Mouse (Mus musculus): ENCODE data around the gene Mxd4.

DNA sequence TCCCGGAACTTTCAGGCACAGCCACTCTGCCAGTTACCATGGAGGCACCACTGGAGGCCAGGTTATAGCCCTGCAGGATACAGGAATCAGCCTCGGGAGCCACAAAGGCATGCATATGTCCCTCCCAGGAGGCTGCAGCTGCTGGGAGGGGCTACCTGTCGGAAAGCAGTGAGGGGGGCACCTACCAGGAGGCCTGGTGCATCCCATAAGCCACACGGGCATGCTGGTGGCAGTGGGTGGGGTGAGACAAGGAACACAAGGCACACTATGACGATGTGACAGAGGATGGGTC is 12.2 kb downstream of the Mxd4 start:
- TF ChIP-seq CTCF (IDR thresholded peaks at IDR 0.05; ENCODE audit: extremely low read depth, insufficient read depth, insufficient read length, insufficient replicate concordance) (no peak), POLR2A (IDR thresholded peaks at IDR 0.05; ENCODE audit: low read depth, low read length) (no peak)
